Mouse (Mus musculus): ENCODE data around the gene Cutc.

The Cutc gene

DNA sequence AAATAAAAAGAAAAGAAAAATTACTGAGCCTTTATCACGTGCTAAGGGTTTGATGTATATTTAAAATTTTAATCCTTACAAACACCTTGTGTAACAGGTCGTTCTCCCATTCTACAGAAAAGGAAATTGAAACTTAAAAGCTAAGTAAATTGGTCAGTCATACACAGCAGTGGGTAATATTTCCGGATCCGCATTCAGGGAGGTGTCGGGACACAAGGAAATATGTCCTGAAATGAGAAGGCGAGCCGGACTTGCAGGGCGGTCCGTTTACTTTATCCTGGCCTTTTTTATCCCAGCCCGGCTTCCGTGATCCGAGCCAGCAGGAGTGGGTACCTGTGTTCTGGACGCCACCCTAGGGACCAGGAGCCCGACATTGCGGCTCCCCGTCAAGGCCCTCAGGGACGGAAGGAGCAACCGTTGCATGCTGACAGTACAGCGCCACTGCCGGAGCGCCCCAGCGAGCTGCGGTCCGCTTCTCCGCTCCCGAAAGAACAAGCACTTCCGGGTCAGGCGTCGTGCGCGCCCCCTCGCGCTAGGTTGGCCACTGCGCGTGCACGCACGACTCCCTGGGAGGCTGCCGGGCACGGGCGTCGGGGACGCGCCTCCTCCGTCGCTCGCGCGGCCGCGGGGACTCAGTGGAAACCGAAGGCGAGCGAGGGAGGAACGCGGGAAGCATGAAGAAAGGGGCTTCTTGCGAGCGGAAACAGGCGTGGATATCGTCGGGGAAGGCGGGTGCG lies at the start of gene Cutc, which contains the start of gene Cox15:
Gene Cutc, plus strand, starts transcription at position 508 of the 737 bp plus-strand sequence.
Gene Cox15, minus strand, starts transcription at position 512 of the 737 bp plus-strand sequence.
- in situ Hi-C loops (cut with MboI; ENCODE audit: low sequenced_read_pairs) = no loop called here

- in situ Hi-C loops (cut with MboI; ENCODE audit: low sequenced_read_pairs) = no loop called here
Measured at GRCm38 (mm10) chr19:43704211-43704610, 48.6 kb upstream of the Cutc start.

GRCm38 (mm10) chr19:43704787-43705497 lies 47.9 kb upstream of the Cutc start:
- in situ Hi-C loops (cut with MboI; ENCODE audit: low sequenced_read_pairs) = no loop called here

DNA sequence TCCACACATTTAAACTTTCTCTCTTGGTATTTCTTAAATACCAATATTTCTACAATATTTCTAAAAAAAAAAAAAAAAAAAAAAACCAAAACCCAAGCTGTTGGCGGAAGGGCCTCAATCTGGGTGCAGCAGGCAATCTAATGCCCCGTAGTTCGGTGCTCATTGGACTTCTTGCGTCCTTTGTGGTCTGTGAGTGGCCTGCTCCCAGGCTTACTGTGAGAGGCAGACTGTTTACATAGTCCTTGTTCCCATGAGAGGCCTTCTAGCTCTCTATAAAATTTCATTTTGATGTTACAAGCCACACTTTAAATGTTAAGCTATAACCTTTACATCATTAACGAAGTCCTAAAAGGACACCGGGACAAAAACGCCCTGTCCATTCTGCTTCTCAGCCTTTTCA lies 44.6 kb upstream of the Cutc start:
- in situ Hi-C loops (cut with MboI; ENCODE audit: low sequenced_read_pairs) = no loop called here

GRCm38 (mm10) chr19:43709317-43709716 lies 43.5 kb upstream of the Cutc start:
- in situ Hi-C loops (cut with MboI; ENCODE audit: low sequenced_read_pairs) = no loop called here

DNA sequence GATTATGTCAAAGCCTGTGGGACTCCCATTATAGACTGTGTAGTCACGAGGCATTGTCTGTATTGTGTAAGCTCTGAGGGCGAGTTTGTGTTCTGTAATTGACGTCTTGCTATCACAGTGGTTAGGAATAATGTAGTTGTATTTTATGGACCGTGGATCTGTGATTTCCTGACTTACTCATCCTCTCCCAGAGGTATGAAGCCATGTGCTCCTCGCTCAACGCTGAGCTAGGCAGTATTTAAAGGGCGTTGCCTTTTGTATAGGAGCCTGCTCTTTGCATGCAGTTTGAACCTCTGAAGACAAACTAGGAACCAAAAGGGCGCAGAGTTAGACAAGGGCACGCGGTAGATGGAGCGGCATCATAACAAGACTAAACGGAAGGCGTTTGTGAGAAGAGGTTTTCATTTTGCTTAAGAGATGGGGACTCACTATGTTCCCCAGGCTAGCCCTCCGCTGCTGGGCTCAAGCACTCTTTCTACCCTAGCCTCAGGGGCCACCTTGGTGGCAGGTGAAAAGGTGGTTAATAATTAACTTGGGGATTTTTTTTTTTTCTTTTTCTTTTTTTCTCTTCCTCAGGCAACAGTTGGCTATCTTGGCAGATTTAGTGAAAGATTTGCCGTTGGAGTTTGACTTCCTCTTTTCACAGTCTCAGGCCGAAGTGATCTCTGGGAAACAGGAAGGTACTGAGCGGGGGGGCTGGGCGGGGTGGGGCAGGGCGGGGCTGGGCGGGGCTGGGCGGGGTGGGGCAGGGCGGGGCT lies 41.5 kb upstream of the Cutc start:
- in situ Hi-C loops (cut with MboI; ENCODE audit: low sequenced_read_pairs) = no loop called here

DNA sequence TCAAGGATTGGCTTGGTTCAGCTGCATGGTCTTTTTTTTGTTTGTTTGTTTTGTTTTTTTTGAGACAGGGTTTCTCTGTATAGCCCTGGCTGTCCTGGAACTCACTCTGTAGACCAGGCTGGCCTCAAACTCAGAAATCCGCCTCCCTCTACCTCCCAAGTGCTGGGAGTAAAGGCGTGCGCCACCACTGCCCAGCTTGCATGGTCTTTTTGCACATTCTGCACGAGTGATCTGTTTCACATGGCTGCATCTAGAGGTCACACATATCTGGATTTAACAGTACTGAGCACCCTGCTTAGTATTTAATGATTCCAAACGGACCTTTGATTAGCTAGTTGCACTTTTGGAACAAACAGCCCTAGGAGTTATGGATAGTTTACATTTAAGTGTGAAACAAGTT lies 40.8 kb upstream of the Cutc start:
- in situ Hi-C loops (cut with MboI; ENCODE audit: low sequenced_read_pairs) = no loop called here

- in situ Hi-C loops (cut with MboI; ENCODE audit: low sequenced_read_pairs) = no loop called here
Measured at GRCm38 (mm10) chr19:43720061-43720460, 32.7 kb upstream of the Cutc start.

- in situ Hi-C loops (cut with MboI; ENCODE audit: low sequenced_read_pairs) = no loop called here
Measured at GRCm38 (mm10) chr19:43722891-43723290, 29.9 kb upstream of the Cutc start.

- in situ Hi-C loops (cut with MboI; ENCODE audit: low sequenced_read_pairs) = no loop called here
Measured at GRCm38 (mm10) chr19:43723501-43723900, 29.3 kb upstream of the Cutc start.

DNA sequence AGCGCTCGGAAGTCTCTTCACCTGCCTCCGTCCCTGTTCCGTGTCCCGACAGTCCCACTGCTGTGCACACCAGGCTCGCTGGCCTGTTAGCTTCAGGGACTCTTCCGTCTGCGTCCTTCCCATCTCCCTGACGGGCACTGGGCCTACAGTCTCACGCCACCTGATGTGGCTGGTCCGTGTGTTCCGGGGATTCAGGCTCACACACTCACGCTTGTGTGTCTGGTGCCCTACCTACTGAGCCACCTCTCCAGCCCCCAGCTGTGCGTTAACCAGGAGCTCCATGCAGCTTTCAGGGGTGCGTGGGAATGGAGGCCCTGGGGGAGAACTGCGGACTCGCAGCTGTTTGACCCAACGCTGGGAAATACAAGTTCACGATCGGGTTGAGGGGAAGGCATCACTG lies 28.6 kb upstream of the Cutc start:
- in situ Hi-C loops (cut with MboI; ENCODE audit: low sequenced_read_pairs) = no loop called here

DNA sequence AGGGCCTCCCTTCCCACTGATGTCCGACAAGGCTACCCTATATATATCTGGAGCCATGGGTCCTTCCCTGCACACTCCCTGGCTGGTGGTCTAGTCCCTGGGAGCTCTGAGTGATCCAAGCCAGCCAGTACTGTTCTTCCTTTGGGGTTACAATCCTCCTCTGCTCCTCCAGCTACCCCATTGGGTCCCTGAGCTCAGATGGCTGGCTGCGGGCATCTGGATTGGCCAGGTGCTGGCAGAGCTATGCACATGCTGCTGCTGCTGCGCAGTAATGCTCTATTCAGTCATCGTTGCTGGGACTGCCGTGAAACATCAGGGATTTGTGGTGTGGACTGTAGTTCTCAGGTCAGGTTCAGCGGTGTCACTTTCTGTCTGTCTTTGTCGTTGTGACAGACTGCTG lies 28.0 kb upstream of the Cutc start:
- in situ Hi-C loops (cut with MboI; ENCODE audit: low sequenced_read_pairs) = no loop called here

GRCm38 (mm10) chr19:43726510-43727146 lies 26.2 kb upstream of the Cutc start:
- in situ Hi-C loops (cut with MboI; ENCODE audit: low sequenced_read_pairs) = no loop called here

DNA sequence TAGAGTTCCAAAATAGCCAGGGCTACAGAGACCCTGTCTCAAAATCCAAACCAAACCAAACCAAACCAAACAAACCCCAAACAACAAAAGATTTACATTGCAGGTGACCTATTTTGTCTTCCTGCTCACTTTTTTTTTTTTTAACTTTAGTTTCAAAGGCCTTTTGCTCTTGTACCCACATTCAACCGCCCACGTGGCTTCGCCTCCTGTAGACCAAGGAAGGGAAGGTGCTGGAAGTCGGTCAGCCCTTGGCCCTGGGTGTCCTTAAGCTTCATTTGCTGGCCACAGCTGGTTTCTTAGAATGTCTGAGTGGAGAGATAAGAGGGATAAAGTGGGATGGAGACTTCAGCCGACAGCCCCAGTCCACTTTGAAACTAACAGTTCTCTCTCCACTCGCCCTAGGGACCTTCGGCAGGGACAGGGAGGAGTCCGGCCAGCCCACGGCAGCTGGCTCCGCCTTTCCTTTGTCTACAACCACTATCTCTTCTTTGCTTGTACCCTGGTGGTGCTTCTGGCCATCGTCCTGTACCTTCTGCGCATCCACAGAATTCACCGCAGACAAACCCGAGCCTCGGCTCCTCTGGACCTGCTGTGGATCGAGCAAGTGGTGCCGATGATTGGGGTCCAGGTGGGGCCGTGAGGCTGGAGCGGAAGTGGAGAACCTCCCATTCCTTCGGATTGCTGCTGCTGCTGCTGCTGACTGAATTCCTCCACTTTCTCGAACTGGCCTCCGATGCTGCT lies 23.3 kb upstream of the Cutc start:
- in situ Hi-C loops (cut with MboI; ENCODE audit: low sequenced_read_pairs) = no loop called here

GRCm38 (mm10) chr19:43730037-43730428 lies 22.8 kb upstream of the Cutc start:
- in situ Hi-C loops (cut with MboI; ENCODE audit: low sequenced_read_pairs) = no loop called here

DNA sequence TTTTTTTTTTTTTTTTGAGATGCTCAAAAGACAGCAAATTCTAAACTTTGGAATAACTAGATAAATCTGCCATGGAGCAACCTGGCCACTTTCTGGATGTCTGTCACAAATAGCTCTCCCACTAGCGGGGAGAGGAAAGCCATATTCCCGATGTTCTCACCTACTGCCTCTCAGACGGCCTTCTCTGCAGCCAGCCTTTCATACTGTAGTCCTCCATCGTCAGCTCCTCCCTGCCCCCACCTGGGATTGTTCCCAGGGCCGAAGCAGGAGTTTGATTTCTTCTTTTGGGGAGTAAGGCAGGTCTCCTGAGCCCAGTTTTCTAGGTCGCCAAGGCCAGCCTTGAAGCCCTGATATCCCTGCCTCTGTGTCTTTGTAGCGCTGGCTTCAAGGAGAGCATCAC lies 21.6 kb upstream of the Cutc start:
- in situ Hi-C loops (cut with MboI; ENCODE audit: low sequenced_read_pairs) = no loop called here

GRCm38 (mm10) chr19:43738409-43738808 lies 14.4 kb upstream of the Cutc start:
- in situ Hi-C loops (cut with MboI; ENCODE audit: low sequenced_read_pairs) = no loop called here

DNA sequence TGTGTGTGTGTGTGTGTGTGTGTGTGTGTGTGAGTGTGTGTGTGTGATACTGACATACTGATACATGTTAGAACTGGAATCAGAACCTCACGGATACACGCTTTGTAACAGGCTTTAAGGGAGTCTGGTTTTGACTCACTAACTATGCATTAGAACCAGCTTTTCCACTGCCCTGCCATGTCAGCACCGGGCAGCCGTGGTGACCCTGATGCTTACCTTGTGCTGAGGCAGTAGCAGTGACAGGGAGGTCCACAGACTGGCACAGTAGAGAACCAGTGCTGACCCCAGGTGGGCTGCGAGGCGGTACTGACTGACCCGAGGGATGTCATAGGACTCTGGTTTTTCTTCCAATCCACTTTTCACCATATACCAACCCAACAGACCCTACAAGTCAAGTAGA lies 9.4 kb upstream of the Cutc start:
- in situ Hi-C loops (cut with MboI; ENCODE audit: low sequenced_read_pairs) = no loop called here

- in situ Hi-C loops (cut with MboI; ENCODE audit: low sequenced_read_pairs) = no loop called here
Measured at GRCm38 (mm10) chr19:43745740-43746139, 7.1 kb upstream of the Cutc start.

- in situ Hi-C loops (cut with MboI; ENCODE audit: low sequenced_read_pairs) = no loop called here
Measured at GRCm38 (mm10) chr19:43747877-43748276, 4.9 kb upstream of the Cutc start.

GRCm38 (mm10) chr19:43750008-43750407 lies 2.8 kb upstream of the Cutc start:
- in situ Hi-C loops (cut with MboI; ENCODE audit: low sequenced_read_pairs) = no loop called here
